Mouse (Mus musculus) midbrain, embryonic 13.5 days (tissue): ENCODE measurements around the gene Insl6. TPM values are rescaled to one million over a fixed set of nuclear protein-coding genes. Genes with fewer than 3 reads are reported as not detected.

Experiments used
- ATAC-seq: fragments of 200-750 bp; cut with Nextera tagmentation; 2 replicates; pipeline ENCODE4 v1.8.0; 2017; ENCODE audit warnings: mild to moderate bottlenecking, moderate TSS enrichment, moderate library complexity
- H3K27ac ChIP-seq: fragments of 300-500 bp; sonication (generic); 2 replicates; pipeline ENCODE4 v1.5.1; 2015; ENCODE audit warnings: inconsistent platforms, mild to moderate bottlenecking, moderate library complexity
- H3K27me3 ChIP-seq: fragments of 300-500 bp; sonication (generic); 2 replicates; pipeline ENCODE4 v1.6.1; 2015; ENCODE audit warnings: mild to moderate bottlenecking, inconsistent platforms
- H3K36me3 ChIP-seq: fragments of 300-500 bp; sonication (generic); 2 replicates; pipeline ENCODE4 v1.6.1; 2015; ENCODE audit warnings: mild to moderate bottlenecking, inconsistent platforms
- H3K4me1 ChIP-seq: fragments of 300-500 bp; sonication (generic); replicated peaks from 2 replicates; pipeline ENCODE4 v1.6.1; 2015; ENCODE audit warnings: inconsistent platforms
- H3K4me2 ChIP-seq: fragments of 300-500 bp; sonication (generic); replicated peaks from 2 replicates; pipeline ENCODE4 v1.6.1; 2015; ENCODE audit warnings: moderate library complexity, mild to moderate bottlenecking, inconsistent platforms
- H3K4me3 ChIP-seq: fragments of 300-500 bp; sonication (generic); replicated peaks from 2 replicates; pipeline ENCODE4 v1.5.1; 2015; ENCODE audit warnings: mild to moderate bottlenecking, inconsistent platforms
- H3K9ac ChIP-seq: fragments of 300-500 bp; sonication (generic); replicated peaks from 2 replicates; pipeline ENCODE4 v1.6.1; 2015; ENCODE audit warnings: mild to moderate bottlenecking, inconsistent platforms
- H3K9me3 ChIP-seq: fragments of 300-500 bp; sonication (generic); 2 replicates; pipeline ENCODE4 v1.6.1; 2016; ENCODE audit warnings: mild to moderate bottlenecking, inconsistent platforms
- WGBS: fragments of 180-500 bp; shearing (Covaris S2); methylation state at CpG from one replicate; pipeline ENCODE4 v1.1.7; 2015; 5-methylcytosine and 5-hydroxymethylcytosine counted together
- polyA plus RNA-seq: library from polyadenylated mRNA; unstranded; fragments of >200 nt; fragmentation: Nextera tagmentation; extraction: Ambion mirVana; gene quantifications from 2 replicates; pipeline ENCODE4 v1.2.1, GENCODE M21; 2015

The Insl6 gene
- 2.6 and 2.9 TPM in 2 replicates for polyA plus RNA-seq

GRCm38 (mm10) chr19:29325053-29325851 lies at the start of gene Insl6:
Gene Insl6 (minus strand): TSS chr19:29325356.
- H3K4me1 ChIP-seq, result peaks cover 5% of the 10 kb centered on the region; the same call in 1 of the 2 replicates
- no peak within 1 kb of the TSS for H3K27ac ChIP-seq
- no peaks in the 10 kb centered on the region for H3K36me3 ChIP-seq
- peaks cover 7% of the 10 kb centered on the region for H3K27me3 ChIP-seq
- no peaks in the 10 kb centered on the region for H3K9me3 ChIP-seq
- peak within 1 kb of the TSS; percentile 34 for H3K4me3 ChIP-seq
- H3K4me2 ChIP-seq, result peak within 1 kb of the TSS; percentile 58
- 8% methylated on average over 18 of the region's 31 CpGs for WGBS
- peak within 1 kb of the TSS; percentile 46 for H3K9ac ChIP-seq
- peak; percentile 92 for ATAC-seq

DNA sequence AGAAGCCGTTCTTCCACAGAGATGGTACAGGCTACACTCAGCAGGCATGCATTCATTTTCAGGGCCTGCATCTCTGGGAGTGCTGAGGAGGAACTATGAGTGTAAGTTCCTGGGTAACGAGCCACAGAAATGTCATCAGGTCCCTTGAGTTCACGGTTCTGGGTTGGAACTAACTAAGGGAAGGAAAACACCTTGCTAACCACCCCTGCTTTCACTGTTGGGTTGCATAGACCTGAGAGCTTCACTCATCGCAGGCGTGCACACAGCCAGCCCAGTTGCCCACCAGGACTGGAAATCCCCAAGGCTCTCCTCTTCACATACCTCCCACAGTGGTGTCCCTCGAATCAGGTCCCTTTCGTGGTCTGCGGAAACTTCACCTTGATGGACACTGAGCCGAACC lies 49.8 kb upstream of the Insl6 start:
- H3K4me2 ChIP-seq, result no peak overlapping the region
- no peak overlapping the region for H3K27ac ChIP-seq
- H3K36me3 ChIP-seq, result no peaks in the 10 kb centered on the region
- no peaks in the 10 kb centered on the region for H3K27me3 ChIP-seq
- H3K9ac ChIP-seq, result no peak overlapping the region
- H3K9me3 ChIP-seq, result no peaks in the 10 kb centered on the region
- no peak overlapping the region for H3K4me3 ChIP-seq
- 92% methylated on average over 9 of the region's 9 CpGs for WGBS
- H3K4me1 ChIP-seq, result 0 out of 2 replicates have a peak, but pooled peaks cover 3% of the 10 kb centered on the region
- no peak for ATAC-seq

DNA sequence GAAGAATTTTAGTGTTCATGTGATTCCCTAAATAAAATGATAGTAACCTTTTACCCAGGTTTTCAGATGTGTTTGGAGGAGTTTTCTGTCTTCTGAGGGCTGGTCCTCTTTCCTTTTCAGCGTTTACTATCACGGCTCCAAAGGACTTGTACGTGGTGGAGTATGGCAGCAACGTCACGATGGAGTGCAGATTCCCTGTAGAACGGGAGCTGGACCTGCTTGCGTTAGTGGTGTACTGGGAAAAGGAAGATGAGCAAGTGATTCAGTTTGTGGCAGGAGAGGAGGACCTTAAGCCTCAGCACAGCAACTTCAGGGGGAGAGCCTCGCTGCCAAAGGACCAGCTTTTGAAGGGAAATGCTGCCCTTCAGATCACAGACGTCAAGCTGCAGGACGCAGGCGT lies 48.3 kb upstream of the Insl6 start:
- H3K4me3 ChIP-seq, result peak overlapping the region; percentile 24
- H3K27me3 ChIP-seq, result no peaks in the 10 kb centered on the region
- H3K9me3 ChIP-seq, result no peaks in the 10 kb centered on the region
- 0 out of 2 replicates have a peak, but pooled peaks cover 3% of the 10 kb centered on the region for H3K4me1 ChIP-seq
- WGBS, result 44% methylated on average over 11 of the region's 11 CpGs
- no peak for ATAC-seq
- H3K9ac ChIP-seq, result no peak overlapping the region
- peak overlapping the region; percentile 47 for H3K4me2 ChIP-seq
- H3K36me3 ChIP-seq, result no peaks in the 10 kb centered on the region
- H3K27ac ChIP-seq, result no peak overlapping the region

GRCm38 (mm10) chr19:29372621-29373020 lies 47.5 kb upstream of the Insl6 start:
- Histone ChIP-seq H3K4me1 (peaks cover 3% of the 10 kb centered on the region; the same call in 1 of the 2 replicates), H3K27ac (no peak overlapping the region), H3K4me2 (no peak overlapping the region), H3K9me3 (no peaks in the 10 kb centered on the region), H3K27me3 (no peaks in the 10 kb centered on the region), H3K4me3 (no peak overlapping the region), H3K9ac (no peak overlapping the region), H3K36me3 (no peaks in the 10 kb centered on the region)
- 94% methylated on average over 3 of the region's 3 CpGs for WGBS
- ATAC-seq, result no peak

- H3K27ac ChIP-seq, result no peak overlapping the region
- no peak for ATAC-seq
- no peaks in the 10 kb centered on the region for H3K27me3 ChIP-seq
- H3K36me3 ChIP-seq, result no peaks in the 10 kb centered on the region
- WGBS, result 86% methylated on average over 4 of the region's 4 CpGs
- no peak overlapping the region for H3K4me3 ChIP-seq
- H3K9me3 ChIP-seq, result no peaks in the 10 kb centered on the region
- no peak overlapping the region for H3K4me2 ChIP-seq
- H3K9ac ChIP-seq, result no peak overlapping the region
- H3K4me1 ChIP-seq, result peaks cover 8% of the 10 kb centered on the region; the same call in 1 of the 2 replicates
Measured at GRCm38 (mm10) chr19:29372138-29372537, 47.0 kb upstream of the Insl6 start.

- ATAC-seq, result no peak
- Histone ChIP-seq H3K9me3 (no peaks in the 10 kb centered on the region), H3K4me2 (no peak overlapping the region)
Measured at GRCm38 (mm10) chr19:29371284-29372081, 46.3 kb upstream of the Insl6 start.

DNA sequence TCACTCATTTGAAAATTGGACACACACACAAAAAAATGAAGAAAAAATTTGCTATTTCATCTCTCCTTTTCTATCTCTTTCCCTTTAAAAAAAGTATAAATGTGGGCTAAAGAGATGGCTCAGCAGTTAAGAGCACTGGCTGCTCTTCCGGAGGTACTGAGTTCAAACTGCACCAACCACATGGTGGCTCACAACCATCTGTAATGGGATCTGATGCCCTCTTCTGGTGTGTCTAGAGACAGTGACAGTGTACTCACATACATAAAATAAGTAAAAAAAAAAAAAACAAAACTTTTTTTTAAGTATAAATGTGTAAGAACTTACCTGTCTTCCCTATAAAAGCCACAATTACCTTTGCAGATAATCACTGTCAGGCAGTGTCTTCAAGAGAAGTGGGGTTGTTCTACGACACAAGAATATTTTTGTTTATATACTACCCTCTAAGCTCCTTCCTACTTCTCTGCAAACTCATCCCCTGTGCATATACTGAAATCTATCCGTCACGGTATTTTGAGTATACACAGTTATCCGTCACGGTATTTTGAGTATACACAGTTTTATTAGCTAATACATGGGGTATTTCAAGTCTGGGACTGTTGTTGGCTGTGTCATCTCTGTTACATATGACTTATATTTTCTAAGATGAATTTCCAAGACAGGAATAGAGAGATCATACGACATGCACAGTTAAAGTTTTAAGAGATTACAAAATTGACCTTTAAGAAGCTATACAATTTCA lies 45.6 kb upstream of the Insl6 start:
- H3K9me3 ChIP-seq, result no peaks in the 10 kb centered on the region
- no peak for ATAC-seq
- no peak overlapping the region for H3K27ac ChIP-seq
- H3K27me3 ChIP-seq, result peaks cover 5% of the 10 kb centered on the region; the same call in 1 of the 2 replicates
- no peak overlapping the region for H3K4me2 ChIP-seq
- H3K4me3 ChIP-seq, result no peak overlapping the region
- WGBS, result 94% methylated on average over 7 of the region's 7 CpGs
- H3K4me1 ChIP-seq, result peaks cover 13% of the 10 kb centered on the region; the same call in 1 of the 2 replicates
- no peak overlapping the region for H3K9ac ChIP-seq
- H3K36me3 ChIP-seq, result no peaks in the 10 kb centered on the region

More at GRCm38 (mm10) chr19:29371284-29372081, 46.3 kb upstream of the Insl6 start:
- 84% methylated on average over 18 of the region's 18 CpGs for WGBS
- Histone ChIP-seq H3K9ac (no peak overlapping the region), H3K27ac (no peak overlapping the region), H3K4me1 (peaks cover 13% of the 10 kb centered on the region; the same call in 1 of the 2 replicates), H3K36me3 (no peaks in the 10 kb centered on the region), H3K27me3 (no peaks in the 10 kb centered on the region), H3K4me3 (no peak overlapping the region)

DNA sequence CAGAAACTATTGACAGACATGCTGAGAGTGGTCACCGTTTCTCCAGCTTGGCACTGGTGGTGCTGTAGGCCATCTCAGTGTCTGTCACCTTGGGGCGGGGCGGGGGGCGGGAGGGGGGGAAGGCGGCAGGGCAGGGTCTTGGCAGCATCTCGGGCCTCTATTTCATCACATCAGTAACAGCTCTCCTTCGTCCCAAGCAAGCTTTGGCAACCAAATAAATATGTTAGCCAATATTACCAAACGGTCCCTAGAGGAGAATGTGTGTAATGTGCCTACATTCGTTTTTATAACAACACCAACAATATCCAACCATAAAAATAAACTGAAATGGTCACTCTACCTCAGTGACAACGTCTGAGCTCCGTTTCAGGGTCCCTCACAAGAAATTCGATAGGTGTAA lies 45.0 kb upstream of the Insl6 start:
- Histone ChIP-seq H3K9me3 (no peaks in the 10 kb centered on the region), H3K27me3 (peaks cover 5% of the 10 kb centered on the region; the same call in 1 of the 2 replicates), H3K4me1 (peaks cover 13% of the 10 kb centered on the region; the same call in 1 of the 2 replicates), H3K4me2 (no peak overlapping the region), H3K9ac (no peak overlapping the region), H3K36me3 (no peaks in the 10 kb centered on the region), H3K27ac (no peak overlapping the region), H3K4me3 (no peak overlapping the region)
- no peak for ATAC-seq
- WGBS, result 79% methylated on average over 12 of the region's 12 CpGs

DNA sequence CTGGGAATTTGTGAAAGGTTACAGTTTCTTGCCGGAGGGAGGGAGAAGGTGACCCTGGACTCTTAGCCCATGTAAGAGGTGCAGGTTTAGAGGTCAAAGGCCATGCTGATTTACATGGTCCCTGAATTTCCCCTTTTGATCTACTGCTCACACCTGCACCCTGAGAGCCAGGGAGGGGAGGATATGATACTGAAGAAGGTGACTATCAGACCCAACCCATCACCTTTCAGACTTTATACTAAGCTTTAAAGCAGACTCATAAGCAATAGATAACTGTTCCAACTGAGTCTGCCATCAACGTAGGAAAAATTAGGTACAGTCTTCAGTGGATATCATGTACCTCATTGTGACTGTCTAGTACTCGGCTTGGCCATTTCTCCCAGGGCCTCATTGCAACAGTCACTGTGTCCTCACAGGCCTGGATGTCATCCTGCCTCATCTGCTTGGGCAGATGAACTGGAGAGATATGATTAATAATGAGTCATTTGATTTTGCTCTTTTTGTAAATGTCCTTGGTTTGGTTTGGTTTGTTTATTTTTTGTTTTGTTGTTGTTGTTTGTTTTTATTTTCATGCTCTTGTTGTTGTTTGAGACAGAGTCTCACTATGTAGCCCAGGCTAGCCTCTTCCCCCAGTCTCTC lies 43.6 kb upstream of the Insl6 start:
- Histone ChIP-seq H3K4me3 (no peak overlapping the region), H3K4me1 (peaks cover 13% of the 10 kb centered on the region; the same call in 1 of the 2 replicates), H3K4me2 (no peak overlapping the region), H3K36me3 (no peaks in the 10 kb centered on the region), H3K9ac (no peak overlapping the region), H3K27me3 (peaks cover 5% of the 10 kb centered on the region; the same call in 1 of the 2 replicates), H3K27ac (no peak overlapping the region), H3K9me3 (no peaks in the 10 kb centered on the region)
- WGBS, result 83% methylated on average over 3 of the region's 3 CpGs
- ATAC-seq, result no peak

GRCm38 (mm10) chr19:29368041-29368440 lies 42.9 kb upstream of the Insl6 start:
- no peaks in the 10 kb centered on the region for H3K9me3 ChIP-seq
- peaks cover 10% of the 10 kb centered on the region; the same call in 1 of the 2 replicates for H3K4me1 ChIP-seq
- H3K27me3 ChIP-seq, result peaks cover 5% of the 10 kb centered on the region; the same call in 1 of the 2 replicates
- no peak overlapping the region for H3K9ac ChIP-seq
- no peak overlapping the region for H3K27ac ChIP-seq
- H3K36me3 ChIP-seq, result no peaks in the 10 kb centered on the region
- H3K4me3 ChIP-seq, result no peak overlapping the region
- no peak for ATAC-seq
- 92% methylated on average over 2 of the region's 2 CpGs for WGBS
- no peak overlapping the region for H3K4me2 ChIP-seq

- Histone ChIP-seq H3K4me1 (peaks cover 16% of the 10 kb centered on the region), H3K9me3 (no peaks in the 10 kb centered on the region), H3K36me3 (no peaks in the 10 kb centered on the region), H3K27me3 (peaks cover 5% of the 10 kb centered on the region; the same call in 1 of the 2 replicates), H3K4me3 (peak within 1 kb of the TSS; percentile 35), H3K4me2 (peak within 1 kb of the TSS; percentile 59), H3K27ac (no peak within 1 kb of the TSS), H3K9ac (peak within 1 kb of the TSS; percentile 46)
- WGBS, result 6% methylated on average over 26 of the region's 26 CpGs
- ATAC-seq, result peak; percentile 34; the same call in 1 of the 2 replicates
Measured at GRCm38 (mm10) chr19:29366969-29367622, 41.9 kb upstream of the Insl6 start, which contains the start of the genes Plgrkt and Cd274. Gene Plgrkt (minus strand): TSS chr19:29367390. Gene Cd274 (plus strand): TSS chr19:29367455.
